Mouse (Mus musculus): Measurements from ENCODE around the gene Jmjd1c. TPM values are rescaled to one million over a fixed set of nuclear protein-coding genes. Genes with fewer than 3 reads are reported as not detected.

Jmjd1c gene
- polyA plus RNA-seq, 1 experiment: 22.7 TPM

GRCm38 (mm10) chr10:67302340-67302739, 206.4 kb downstream of the Jmjd1c start:
- TF ChIP-seq POLR2A (IDR thresholded peaks at IDR 0.05; ENCODE audit: low read depth, low read length): no peak
- TF ChIP-seq CTCF (IDR thresholded peaks at IDR 0.05; ENCODE audit: extremely low read depth, insufficient read length, insufficient replicate concordance, low read depth, low read length): no peak
- 48% methylated on average over 2 of the region's 2 CpGs for WGBS
- H3K4me3 ChIP-seq (ENCODE audit: low read depth, low read length): no peak overlapping the region

More at GRCm38 (mm10) chr10:67302340-67302739, 206.4 kb downstream of the Jmjd1c start:
- Histone ChIP-seq H3K4me1 (ENCODE audit: control insufficient read depth, insufficient read depth, insufficient read length, low read length) (peaks cover 8% of the 10 kb centered on the region), H3K36me3 (ENCODE audit: control insufficient read depth, insufficient read depth, low read length) (no peaks in the 10 kb centered on the region), H3K27ac (ENCODE audit: insufficient read depth, low read depth, low read length) (no peak overlapping the region), H3K27me3 (ENCODE audit: control insufficient read depth, insufficient read depth, low read length) (no peaks in the 10 kb centered on the region)

Other genes with a start within 250 kb of the Jmjd1c start
- gene Reep3, start 820 bp downstream of the Jmjd1c start, polyA plus RNA-seq (2012; rRNA removed): 7.8 and 16.4 TPM in 2 replicates
- gene Nrbf2, start 189.2 kb downstream of the Jmjd1c start, polyA plus RNA-seq (2012; rRNA removed): 5.0 and 9.0 TPM in 2 replicates

Measured in small intestine, adult 2 months (tissue).